Mouse (Mus musculus) forebrain, embryonic 12.5 days (tissue): ENCODE measurements around the gene Pdia4. TPM values are rescaled to one million over a fixed set of nuclear protein-coding genes. Genes with fewer than 3 reads are reported as not detected.

Experiments
- ATAC-seq: fragments of 200-750 bp; cut with Nextera tagmentation; 2 replicates; pipeline ENCODE4 v1.8.0; 2017; ENCODE audit warnings: moderate TSS enrichment; ENCODE audit not compliant: low FRiP score
- H3K27ac ChIP-seq: fragments of 300-500 bp; sonication (generic); 2 replicates; pipeline ENCODE4 v1.5.1; 2016; ENCODE audit warnings: mild to moderate bottlenecking
- H3K27me3 ChIP-seq: fragments of 300-500 bp; sonication (generic); 2 replicates; pipeline ENCODE4 v1.6.1; 2016; ENCODE audit warnings: mild to moderate bottlenecking
- H3K36me3 ChIP-seq: fragments of 300-500 bp; sonication (generic); replicated peaks from 2 replicates; pipeline ENCODE4 v1.6.1; 2016; ENCODE audit warnings: mild to moderate bottlenecking
- H3K4me1 ChIP-seq: fragments of 300-500 bp; sonication (generic); 2 replicates; pipeline ENCODE4 v1.6.1; 2016
- H3K4me2 ChIP-seq: fragments of 300-500 bp; sonication (generic); 2 replicates; pipeline ENCODE4 v1.6.1; 2016; ENCODE audit warnings: mild to moderate bottlenecking, moderate library complexity
- H3K4me3 ChIP-seq: fragments of 300-500 bp; sonication (generic); replicated peaks from 2 replicates; pipeline ENCODE4 v1.5.1; 2016; ENCODE audit warnings: mild to moderate bottlenecking
- H3K9ac ChIP-seq: fragments of 300-500 bp; sonication (generic); 2 replicates; pipeline ENCODE4 v1.6.1; 2016; ENCODE audit warnings: mild to moderate bottlenecking
- H3K9me3 ChIP-seq: fragments of 300-500 bp; sonication (generic); 2 replicates; pipeline ENCODE4 v1.6.1; 2016
- WGBS: fragments of 180-500 bp; shearing (Covaris S2); methylation state at CpG from one replicate; pipeline ENCODE4 v1.1.7; 2016; 5-methylcytosine and 5-hydroxymethylcytosine counted together
- polyA plus RNA-seq: library from polyadenylated mRNA; unstranded; fragments of >200 nt; fragmentation: Nextera tagmentation; extraction: Ambion mirVana; gene quantifications from 2 replicates; pipeline ENCODE4 v1.2.1, GENCODE M21; 2016

Pdia4 gene
- polyA plus RNA-seq, 1 experiment from 2014 or later, result 156 TPM

DNA sequence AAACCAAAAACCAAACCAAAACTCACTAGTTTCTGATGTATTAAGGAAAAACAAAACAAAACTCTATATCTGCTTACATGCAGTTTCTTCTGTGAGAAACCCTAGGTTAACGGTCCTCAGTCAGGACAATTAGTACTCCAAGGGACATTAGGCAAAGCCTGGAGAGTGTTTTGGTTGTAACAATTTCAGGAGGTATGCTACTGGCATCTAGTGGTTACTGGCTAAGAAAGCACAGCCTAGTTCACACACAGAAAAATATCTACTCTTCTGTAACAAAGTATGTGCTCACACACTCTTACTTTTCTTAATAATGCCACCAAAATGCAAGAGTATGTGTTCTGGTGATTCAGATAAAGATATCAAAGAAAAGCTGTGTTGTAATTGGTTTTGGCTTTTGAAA is 15.7 kb upstream of the Pdia4 start:
- Histone ChIP-seq H3K4me1 (peaks cover 14% of the 10 kb centered on the region), H3K36me3 (peaks cover 11% of the 10 kb centered on the region), H3K27ac (no peak overlapping the region), H3K27me3 (no peaks in the 10 kb centered on the region), H3K9ac (no peak overlapping the region), H3K9me3 (no peaks in the 10 kb centered on the region), H3K4me2 (peak overlapping the region; percentile 45), H3K4me3 (peak overlapping the region; percentile 89)
- WGBS, result 17% methylated on average over 1 of the region's 1 CpGs
- no peak for ATAC-seq

DNA sequence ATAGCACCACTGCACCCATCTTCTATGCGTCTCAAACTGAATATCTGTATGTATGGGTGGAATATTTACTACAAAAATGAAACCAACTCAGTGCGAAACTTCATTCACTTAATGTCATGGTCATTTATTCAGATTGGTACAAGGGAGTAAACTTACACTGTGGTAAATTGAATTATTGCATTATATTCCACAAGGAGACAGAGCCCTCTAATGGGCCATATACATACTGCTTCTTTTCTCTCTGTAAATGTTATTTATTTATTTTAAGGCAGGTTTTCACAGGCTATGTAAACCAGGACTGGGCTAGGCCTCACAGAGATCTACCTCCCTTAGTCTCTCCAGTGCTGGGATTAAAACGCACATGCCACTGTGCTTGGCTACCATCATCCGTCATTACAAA is 14.2 kb upstream of the Pdia4 start:
- H3K9me3 ChIP-seq, result no peaks in the 10 kb centered on the region
- over 99% methylated on average over 4 of the region's 4 CpGs for WGBS
- peaks cover 14% of the 10 kb centered on the region for H3K4me1 ChIP-seq
- H3K4me3 ChIP-seq, result no peak overlapping the region
- no peak for ATAC-seq
- H3K27ac ChIP-seq, result no peak overlapping the region
- peaks cover 26% of the 10 kb centered on the region for H3K36me3 ChIP-seq
- H3K9ac ChIP-seq, result no peak overlapping the region
- no peak overlapping the region for H3K4me2 ChIP-seq
- no peaks in the 10 kb centered on the region for H3K27me3 ChIP-seq

GRCm38 (mm10) chr6:47824241-47824640 is 11.0 kb upstream of the Pdia4 start:
- Histone ChIP-seq H3K9me3 (no peaks in the 10 kb centered on the region), H3K4me2 (no peak overlapping the region), H3K27ac (no peak overlapping the region), H3K4me3 (no peak overlapping the region), H3K9ac (no peak overlapping the region), H3K4me1 (peaks cover 7% of the 10 kb centered on the region; the same call in 1 of the 2 replicates), H3K27me3 (no peaks in the 10 kb centered on the region), H3K36me3 (peaks cover 55% of the 10 kb centered on the region)
- no peak for ATAC-seq
- 65% methylated on average over 2 of the region's 2 CpGs for WGBS

- H3K4me2 ChIP-seq, result no peak overlapping the region
- no peaks in the 10 kb centered on the region for H3K9me3 ChIP-seq
- no peaks in the 10 kb centered on the region for H3K27me3 ChIP-seq
- H3K4me1 ChIP-seq, result no peaks in the 10 kb centered on the region
- ATAC-seq, result no peak
- 97% methylated on average over 6 of the region's 6 CpGs for WGBS
- no peak overlapping the region for H3K9ac ChIP-seq
- H3K4me3 ChIP-seq, result no peak overlapping the region
- H3K36me3 ChIP-seq, result peaks cover 65% of the 10 kb centered on the region
- no peak overlapping the region for H3K27ac ChIP-seq
Observed at GRCm38 (mm10) chr6:47821776-47822175, 8.5 kb upstream of the Pdia4 start.

DNA sequence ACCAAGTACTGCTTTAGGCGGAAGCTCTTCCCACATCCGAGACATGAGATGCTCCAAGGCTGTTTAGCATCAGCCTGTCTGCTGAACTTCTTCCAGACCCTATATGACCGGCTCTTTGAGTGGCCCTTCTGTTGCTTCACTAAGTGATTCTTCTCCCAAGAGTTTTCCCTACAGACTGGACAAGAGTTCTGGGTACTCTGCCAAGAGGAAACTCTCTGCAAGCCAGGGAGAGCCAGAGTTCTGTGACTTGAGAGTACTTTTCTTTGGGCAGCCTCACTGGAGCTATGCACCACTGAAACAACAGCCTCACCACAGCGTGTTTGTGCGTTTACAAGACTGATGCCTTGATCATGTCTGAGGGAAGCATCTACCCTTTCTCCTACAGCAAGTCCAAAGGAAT is 8.0 kb upstream of the Pdia4 start:
- H3K27me3 ChIP-seq, result no peaks in the 10 kb centered on the region
- no peak overlapping the region for H3K4me2 ChIP-seq
- 98% methylated on average over 5 of the region's 5 CpGs for WGBS
- peaks cover 65% of the 10 kb centered on the region for H3K36me3 ChIP-seq
- no peak overlapping the region for H3K9ac ChIP-seq
- no peak for ATAC-seq
- H3K27ac ChIP-seq, result no peak overlapping the region
- no peaks in the 10 kb centered on the region for H3K4me1 ChIP-seq
- no peaks in the 10 kb centered on the region for H3K9me3 ChIP-seq
- no peak overlapping the region for H3K4me3 ChIP-seq

GRCm38 (mm10) chr6:47819626-47820325 is 6.5 kb upstream of the Pdia4 start:
- Histone ChIP-seq H3K36me3 (peaks cover 62% of the 10 kb centered on the region), H3K9ac (no peak overlapping the region), H3K27ac (no peak overlapping the region), H3K4me1 (no peaks in the 10 kb centered on the region), H3K4me3 (no peak overlapping the region), H3K27me3 (no peaks in the 10 kb centered on the region), H3K9me3 (no peaks in the 10 kb centered on the region), H3K4me2 (no peak overlapping the region)
- ATAC-seq, result no peak
- 92% methylated on average over 23 of the region's 23 CpGs for WGBS

GRCm38 (mm10) chr6:47818721-47819120 is 5.5 kb upstream of the Pdia4 start:
- H3K9ac ChIP-seq, result no peak overlapping the region
- WGBS, result 97% methylated on average over 8 of the region's 8 CpGs
- no peak overlapping the region for H3K4me2 ChIP-seq
- H3K4me1 ChIP-seq, result 0 out of 2 replicates have a peak, but pooled peaks cover 3% of the 10 kb centered on the region
- H3K9me3 ChIP-seq, result no peaks in the 10 kb centered on the region
- no peak overlapping the region for H3K27ac ChIP-seq
- no peak overlapping the region for H3K4me3 ChIP-seq
- H3K36me3 ChIP-seq, result peaks cover 52% of the 10 kb centered on the region
- no peaks in the 10 kb centered on the region for H3K27me3 ChIP-seq
- ATAC-seq, result no peak

DNA sequence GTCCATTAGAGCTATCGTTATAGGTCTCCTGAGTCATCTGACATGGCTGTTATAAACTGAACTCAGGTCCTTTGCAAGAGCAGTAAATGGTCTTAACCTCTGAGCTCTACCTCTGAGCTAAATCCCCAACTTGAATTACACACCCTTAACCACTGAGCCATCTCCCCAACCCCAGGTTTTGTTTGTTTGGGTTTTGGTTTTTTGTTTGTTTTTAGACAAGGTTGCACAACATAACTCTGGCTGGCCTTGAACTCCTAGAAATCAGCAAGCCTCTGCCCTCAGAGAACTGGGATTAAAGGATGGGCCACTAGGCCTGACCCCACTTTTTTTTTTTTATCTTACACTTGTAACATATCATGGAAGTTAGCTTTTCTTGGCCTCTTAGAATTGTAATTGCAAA is 2.9 kb upstream of the Pdia4 start:
- Histone ChIP-seq H3K27me3 (no peaks in the 10 kb centered on the region), H3K9me3 (no peaks in the 10 kb centered on the region), H3K27ac (no peak overlapping the region), H3K36me3 (peaks cover 30% of the 10 kb centered on the region), H3K4me3 (no peak overlapping the region), H3K4me1 (peaks cover 14% of the 10 kb centered on the region), H3K9ac (no peak overlapping the region), H3K4me2 (no peak overlapping the region)
- no peak for ATAC-seq
- 100% methylated on average over 1 of the region's 1 CpGs for WGBS

- Histone ChIP-seq H3K27me3 (no peaks in the 10 kb centered on the region), H3K4me2 (peak overlapping the region; percentile 79), H3K4me1 (peaks cover 33% of the 10 kb centered on the region), H3K9ac (peak overlapping the region; percentile 88), H3K9me3 (no peaks in the 10 kb centered on the region), H3K4me3 (peak overlapping the region; percentile 82), H3K27ac (peak overlapping the region; percentile 97), H3K36me3 (peaks cover 7% of the 10 kb centered on the region)
- ATAC-seq, result no peak
- 2% methylated on average over 17 of the region's 17 CpGs for WGBS
Observed at GRCm38 (mm10) chr6:47812271-47812915, 837 bp downstream of the Pdia4 start.

- Histone ChIP-seq H3K36me3 (peaks cover 11% of the 10 kb centered on the region), H3K9me3 (no peaks in the 10 kb centered on the region), H3K27me3 (no peaks in the 10 kb centered on the region), H3K4me1 (peaks cover 33% of the 10 kb centered on the region), H3K27ac (no peak overlapping the region), H3K9ac (peak overlapping the region; percentile 88), H3K4me3 (peak overlapping the region; percentile 82), H3K4me2 (peak overlapping the region; percentile 79)
- ATAC-seq, result no peak
- 80% methylated on average over 5 of the region's 5 CpGs for WGBS
Observed at GRCm38 (mm10) chr6:47811324-47811723, 1.9 kb downstream of the Pdia4 start.

- H3K4me1 ChIP-seq, result peaks cover 33% of the 10 kb centered on the region
- H3K4me2 ChIP-seq, result peak overlapping the region; percentile 31
- H3K27ac ChIP-seq, result no peak overlapping the region
- no peak overlapping the region for H3K4me3 ChIP-seq
- H3K36me3 ChIP-seq, result peaks cover 22% of the 10 kb centered on the region
- no peak for ATAC-seq
- WGBS, result 85% methylated on average over 2 of the region's 2 CpGs
- H3K27me3 ChIP-seq, result no peaks in the 10 kb centered on the region
- H3K9ac ChIP-seq, result no peak overlapping the region; the same call in 1 of the 2 replicates
- H3K9me3 ChIP-seq, result no peaks in the 10 kb centered on the region
Observed at GRCm38 (mm10) chr6:47810181-47810580, 3.0 kb downstream of the Pdia4 start.

DNA sequence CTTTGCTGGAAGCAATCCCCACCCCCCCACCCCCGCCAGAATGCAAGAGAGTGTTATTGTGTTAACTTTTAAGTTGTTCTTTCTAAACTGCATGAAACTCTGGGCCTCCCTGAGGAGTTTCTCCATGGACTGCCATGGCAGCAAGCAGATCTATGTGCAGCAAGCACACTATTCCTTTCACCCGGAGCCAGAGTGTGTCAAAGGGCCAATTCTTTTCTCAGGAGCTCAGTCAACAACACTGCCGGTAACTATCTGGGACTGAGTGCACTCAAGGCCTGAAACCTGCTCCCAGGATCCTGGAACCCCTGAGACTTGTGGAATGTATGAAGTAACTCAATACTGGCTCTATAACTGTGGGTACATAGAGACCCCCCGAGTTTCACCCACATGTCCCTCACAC is 4.2 kb downstream of the Pdia4 start:
- H3K4me3 ChIP-seq, result no peak overlapping the region
- H3K4me1 ChIP-seq, result peaks cover 31% of the 10 kb centered on the region
- no peak for ATAC-seq
- no peaks in the 10 kb centered on the region for H3K9me3 ChIP-seq
- peaks cover 33% of the 10 kb centered on the region for H3K36me3 ChIP-seq
- H3K27me3 ChIP-seq, result no peaks in the 10 kb centered on the region
- no peak overlapping the region for H3K27ac ChIP-seq
- no peak overlapping the region for H3K9ac ChIP-seq
- WGBS, result 74% methylated on average over 4 of the region's 4 CpGs
- no peak overlapping the region for H3K4me2 ChIP-seq

DNA sequence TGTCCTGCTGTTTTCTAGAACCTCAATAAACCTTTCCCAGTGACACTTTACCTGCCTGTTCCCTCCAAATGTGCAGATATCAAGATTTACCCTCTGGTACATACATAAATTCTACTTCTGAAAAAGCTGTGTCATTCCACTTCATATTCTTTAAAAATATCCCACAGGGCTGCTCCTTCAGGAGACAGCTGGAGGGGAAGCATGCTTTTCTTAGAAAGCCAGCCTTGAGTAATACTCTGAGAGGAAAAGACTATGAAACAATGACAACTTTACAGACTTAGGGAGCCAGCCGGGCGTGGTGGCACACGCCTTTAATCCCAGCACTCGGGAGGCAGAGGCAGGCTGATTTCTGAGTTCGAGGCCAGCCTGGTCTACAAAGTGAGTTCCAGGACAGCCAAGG is 4.7 kb downstream of the Pdia4 start:
- Histone ChIP-seq H3K9ac (no peak overlapping the region), H3K4me3 (no peak overlapping the region), H3K9me3 (no peaks in the 10 kb centered on the region), H3K27ac (no peak overlapping the region), H3K36me3 (peaks cover 38% of the 10 kb centered on the region), H3K4me2 (no peak overlapping the region), H3K4me1 (peaks cover 30% of the 10 kb centered on the region), H3K27me3 (no peaks in the 10 kb centered on the region)
- ATAC-seq, result no peak
- WGBS, result 90% methylated on average over 5 of the region's 5 CpGs
